Mouse (Mus musculus) olfactory bulb, adult 2 months (tissue): ENCODE measurements around the gene Ppp1r13l. TPM values are rescaled to one million over a fixed set of nuclear protein-coding genes. Genes with fewer than 3 reads are reported as not detected.

Source experiments
- H3K27ac ChIP-seq: fragments of 200-500 bp; 2 replicates; pipeline ENCODE4 v1.5.1; 2012; ENCODE audit warnings: low read depth, low read length; ENCODE audit not compliant: insufficient read depth
- H3K4me1 ChIP-seq: fragments of 200-500 bp; 2 replicates; pipeline ENCODE4 v1.6.1; 2012; ENCODE audit warnings: low read length; ENCODE audit not compliant: control insufficient read depth, insufficient read depth
- H3K4me3 ChIP-seq: fragments of 200-500 bp; 2 replicates; pipeline ENCODE4 v1.5.1; 2012; ENCODE audit warnings: mild to moderate bottlenecking, low read depth, low read length, moderate library complexity; ENCODE audit not compliant: insufficient read depth
- CTCF ChIP-seq: fragments of 200-500 bp; IDR thresholded peaks from 2 replicates; pipeline ENCODE4 v1.5.1; 2012; ENCODE audit warnings: low read depth, mild to moderate bottlenecking, low read length, moderate library complexity; ENCODE audit not compliant: insufficient read depth
- POLR2A ChIP-seq: fragments of 200-500 bp; IDR thresholded peaks from 2 replicates; pipeline ENCODE4 v1.6.1; 2012; ENCODE audit warnings: mild to moderate bottlenecking, low read depth, low read length, moderate library complexity; ENCODE audit not compliant: insufficient read depth
- WGBS: fragments of 180-500 bp; shearing (Covaris S2); methylation state at CpG from one replicate; pipeline ENCODE4 v1.1.7; 2018; 5-methylcytosine and 5-hydroxymethylcytosine counted together
- polyA plus RNA-seq: library from polyadenylated mRNA; stranded (reverse); fragments of >200 nt; gene quantifications from 2 replicates; pipeline ENCODE4 v1.2.4, GENCODE M21; 2012; ENCODE audit warnings: low replicate concordance; ENCODE audit not compliant: missing spikeins, insufficient read depth, insufficient read length

Gene Ppp1r13l
- polyA plus RNA-seq, 1 experiment = not detected

- TF ChIP-seq CTCF = peak; percentile 45; the same call in 1 of the 2 replicates
- peak; percentile 81 for TF ChIP-seq POLR2A
- H3K4me3 ChIP-seq = peak overlapping the region; percentile 81
- peaks cover 7% of the 10 kb centered on the region for H3K4me1 ChIP-seq
- H3K27ac ChIP-seq = peak overlapping the region; percentile 92
- 0% methylated on average over 41 of the region's 41 CpGs for WGBS
These were observed 39.6 kb upstream of the Ppp1r13l start for GRCm38 (mm10) chr7:19319906-19320305.

- TF ChIP-seq POLR2A (no peak), CTCF (no peak)
- H3K27ac ChIP-seq = no peak overlapping the region
- WGBS = 40% methylated on average over 7 of the region's 7 CpGs
These were observed 38.9 kb upstream of the Ppp1r13l start for GRCm38 (mm10) chr7:19320637-19321036.

GRCm38 (mm10) chr7:19321464-19321863 lies 38.1 kb upstream of the Ppp1r13l start:
- 62% methylated on average over 5 of the region's 5 CpGs for WGBS
- H3K4me3 ChIP-seq = no peak overlapping the region
- TF ChIP-seq POLR2A (no peak), CTCF (no peak)
- peaks cover 10% of the 10 kb centered on the region for H3K4me1 ChIP-seq
- no peak overlapping the region for H3K27ac ChIP-seq

More at GRCm38 (mm10) chr7:19320637-19321036, 38.9 kb upstream of the Ppp1r13l start:
- Histone ChIP-seq H3K4me3 (peak overlapping the region; percentile 81), H3K4me1 (peaks cover 7% of the 10 kb centered on the region)

GRCm38 (mm10) chr7:19322489-19322888 lies 37.1 kb upstream of the Ppp1r13l start:
- TF ChIP-seq CTCF (no peak), POLR2A (no peak)
- Histone ChIP-seq H3K4me3 (no peak overlapping the region), H3K27ac (no peak overlapping the region), H3K4me1 (peaks cover 15% of the 10 kb centered on the region)
- 65% methylated on average over 9 of the region's 9 CpGs for WGBS

- TF ChIP-seq POLR2A (no peak), CTCF (no peak)
- H3K27ac ChIP-seq = no peak overlapping the region
- WGBS = 87% methylated on average over 11 of the region's 11 CpGs
- peaks cover 16% of the 10 kb centered on the region for H3K4me1 ChIP-seq
- H3K4me3 ChIP-seq = no peak overlapping the region
These were observed 35.3 kb upstream of the Ppp1r13l start for GRCm38 (mm10) chr7:19324221-19324620.

- peaks cover 9% of the 10 kb centered on the region for H3K4me1 ChIP-seq
These were observed 34.0 kb upstream of the Ppp1r13l start for GRCm38 (mm10) chr7:19325262-19326199.

GRCm38 (mm10) chr7:19326359-19326758 lies 33.2 kb upstream of the Ppp1r13l start:
- Histone ChIP-seq H3K4me1 (peaks cover 9% of the 10 kb centered on the region), H3K27ac (peak overlapping the region; percentile 83), H3K4me3 (peak overlapping the region; percentile 63)
- under 1% methylated on average over 19 of the region's 20 CpGs for WGBS
- TF ChIP-seq POLR2A (0 out of 2 replicates have a peak, but pooled peaks have one; percentile 30), CTCF (no peak)

More at GRCm38 (mm10) chr7:19325262-19326199, 34.0 kb upstream of the Ppp1r13l start:
- Histone ChIP-seq H3K27ac (no peak overlapping the region), H3K4me3 (no peak overlapping the region)
- no peak for TF ChIP-seq POLR2A
- no peak for TF ChIP-seq CTCF
- 80% methylated on average over 21 of the region's 21 CpGs for WGBS

- Histone ChIP-seq H3K4me3 (peak overlapping the region; percentile 63), H3K27ac (peak overlapping the region; percentile 83), H3K4me1 (peaks cover 11% of the 10 kb centered on the region)
- TF ChIP-seq POLR2A = peak; percentile 79
- TF ChIP-seq CTCF = no peak
- under 1% methylated on average over 22 of the region's 22 CpGs for WGBS
These were observed 32.4 kb upstream of the Ppp1r13l start for GRCm38 (mm10) chr7:19327128-19327527.

- TF ChIP-seq POLR2A = no peak
- H3K4me1 ChIP-seq = peaks cover 14% of the 10 kb centered on the region
- H3K27ac ChIP-seq = peak overlapping the region; percentile 57; the same call in 1 of the 2 replicates
- WGBS = 83% methylated on average over 5 of the region's 5 CpGs
- H3K4me3 ChIP-seq = no peak overlapping the region
These were observed 31.8 kb upstream of the Ppp1r13l start for GRCm38 (mm10) chr7:19327782-19328181.

- H3K4me3 ChIP-seq = no peak overlapping the region
- TF ChIP-seq CTCF (no peak), POLR2A (no peak)
- peaks cover 14% of the 10 kb centered on the region for H3K4me1 ChIP-seq
- no peak overlapping the region for H3K27ac ChIP-seq
These were observed 31.1 kb upstream of the Ppp1r13l start for GRCm38 (mm10) chr7:19328425-19328824.
